Mouse (Mus musculus): ENCODE measurements at regions not wholly inside any gene's neighbourhood (a gene's known extent, or its start where the extent isn't known, plus 50 kb on each side); places are given as distances from the start of the nearest gene placed in this dataset.

GRCm38 (mm10) chr7:83467006-83467405 lies 117.7 kb upstream of the Tmc3 start:
- TF ChIP-seq CTCF (conservative IDR thresholded peaks at IDR 0.05; ENCODE audit: insufficient read depth, insufficient read length, low read depth, low read length), result no peak
- no peak for TF ChIP-seq POLR2A (IDR thresholded peaks at IDR 0.05; ENCODE audit: low read depth, low read length)
